Mouse (Mus musculus): ENCODE results near the gene Cstf1. TPM values are rescaled to one million over a fixed set of nuclear protein-coding genes. Genes with fewer than 3 reads are reported as not detected.

The Cstf1 gene
- polyA plus RNA-seq, 1 experiment from 2014 or later = 29.8 TPM

GRCm38 (mm10) chr2:172418208-172418607, 47.7 kb downstream of the Cstf1 start:
- Histone ChIP-seq H3K27me3 (ENCODE audit: control insufficient read depth, insufficient read depth, low read length) (no peaks in the 10 kb centered on the region), H3K36me3 (replicated peaks; ENCODE audit: control insufficient read depth, insufficient read depth) (no peaks in the 10 kb centered on the region), H3K9me3 (ENCODE audit: control insufficient read depth, low read length) (no peaks in the 10 kb centered on the region), H3K4me2 (replicated peaks) (no peak overlapping the region), H3K4me1 (replicated peaks; ENCODE audit: control insufficient read depth, insufficient read depth, low read length) (no peaks in the 10 kb centered on the region), H3K4me3 (replicated peaks; ENCODE audit: low read length) (no peak overlapping the region), H3K27ac (no peak overlapping the region), H3K9ac (no peak overlapping the region)
- DNase-seq (ENCODE audit: low spot score) = no peak
- ATAC-seq (ENCODE audit: low FRiP score) = no peak
- WGBS = 88% methylated on average over 5 of the region's 5 CpGs

- ATAC-seq (ENCODE audit: low FRiP score) (no peak), DNase-seq (ENCODE audit: low spot score) (no peak)
- H3K4me1 ChIP-seq (replicated peaks; ENCODE audit: control insufficient read depth, insufficient read depth, low read length) = no peaks in the 10 kb centered on the region
- H3K4me2 ChIP-seq (replicated peaks) = no peak overlapping the region
- H3K27me3 ChIP-seq (ENCODE audit: control insufficient read depth, insufficient read depth, low read length) = no peaks in the 10 kb centered on the region
- no peak overlapping the region for H3K27ac ChIP-seq
- no peaks in the 10 kb centered on the region for H3K9me3 ChIP-seq (ENCODE audit: control insufficient read depth, low read length)
- WGBS = 77% methylated on average over 1 of the region's 1 CpGs
- H3K4me3 ChIP-seq (replicated peaks; ENCODE audit: low read length) = no peak overlapping the region
- H3K9ac ChIP-seq = no peak overlapping the region
- no peaks in the 10 kb centered on the region for H3K36me3 ChIP-seq (replicated peaks; ENCODE audit: control insufficient read depth, insufficient read depth)
Measured at GRCm38 (mm10) chr2:172430609-172431008, 60.1 kb downstream of the Cstf1 start.

Other genes starting within 250 kb of the Cstf1 start
- gene Mc3r, start 122.2 kb upstream of the Cstf1 start, polyA plus RNA-seq (2014; fragmentation: Nextera tagmentation; extraction: Ambion mirVana) = 0.15 and 0.30 TPM in 2 replicates
- 17.9 and 18.5 TPM in 2 replicates for gene Fam210b, start 25.1 kb upstream of the Cstf1 start, polyA plus RNA-seq (2014; fragmentation: Nextera tagmentation; extraction: Ambion mirVana)
- gene Aurka, start 146 bp upstream of the Cstf1 start, polyA plus RNA-seq (2014; fragmentation: Nextera tagmentation; extraction: Ambion mirVana) = 18.8 and 19.9 TPM in 2 replicates
- gene Cass4, start 23.1 kb downstream of the Cstf1 start, polyA plus RNA-seq (2014; fragmentation: Nextera tagmentation; extraction: Ambion mirVana) = 0.05 and 0.27 TPM in 2 replicates
- 91.7 and 97.4 TPM in 2 replicates for gene Rtf2, start 69.9 kb downstream of the Cstf1 start, polyA plus RNA-seq (2014; fragmentation: Nextera tagmentation; extraction: Ambion mirVana)
- gene Gcnt7, start 87.9 kb downstream of the Cstf1 start, polyA plus RNA-seq (2014; fragmentation: Nextera tagmentation; extraction: Ambion mirVana) = 0.86 and 1.1 TPM in 2 replicates
- 0.29 TPM in 1 of 2 replicates, not detected in the other for gene Fam209, start 101.8 kb downstream of the Cstf1 start, polyA plus RNA-seq (2014; fragmentation: Nextera tagmentation; extraction: Ambion mirVana)
- gene Tfap2c, start 178.9 kb downstream of the Cstf1 start, polyA plus RNA-seq (2014; fragmentation: Nextera tagmentation; extraction: Ambion mirVana) = 0.28 and 0.30 TPM in 2 replicates